Mouse (Mus musculus) intestine, embryonic 14.5 days (tissue): Measurements from ENCODE around the gene Rab11a. TPM values are rescaled to one million over a fixed set of nuclear protein-coding genes. Genes with fewer than 3 reads are reported as not detected.

Experiments used
- ATAC-seq: fragments of 200-750 bp; cut with Nextera tagmentation; replicated peaks from 2 replicates; pipeline ENCODE4 v1.8.0; 2017; ENCODE audit warnings: low read depth, moderate number of reproducible peaks, moderate TSS enrichment, moderate library complexity; ENCODE audit not compliant: low FRiP score, low TSS enrichment
- DNase-seq: peaks from one replicate; pipeline ENCODE4 v3.0.0-alpha.2; 2018; ENCODE audit warnings: low spot score
- H3K27ac ChIP-seq: fragments of 300-500 bp; sonication (generic); 2 replicates; pipeline ENCODE4 v1.5.1; 2014; ENCODE audit warnings: low read depth, mild to moderate bottlenecking, control low read depth
- H3K27me3 ChIP-seq: fragments of 300-500 bp; sonication (generic); replicated peaks from 2 replicates; pipeline ENCODE4 v1.6.1; 2014; ENCODE audit warnings: low read length, control low read depth; ENCODE audit not compliant: control insufficient read depth, insufficient read depth
- H3K36me3 ChIP-seq: fragments of 300-500 bp; sonication (generic); 2 replicates; pipeline ENCODE4 v1.6.1; 2014; ENCODE audit warnings: low read length, control low read depth; ENCODE audit not compliant: control insufficient read depth, insufficient read depth
- H3K4me1 ChIP-seq: fragments of 300-500 bp; sonication (generic); replicated peaks from 2 replicates; pipeline ENCODE4 v1.6.1; 2014; ENCODE audit warnings: low read length, control low read depth, mixed read lengths; ENCODE audit not compliant: control insufficient read depth, insufficient read depth
- H3K4me2 ChIP-seq: fragments of 300-500 bp; sonication (generic); 2 replicates; pipeline ENCODE4 v1.6.1; 2014; ENCODE audit warnings: low read length
- H3K4me3 ChIP-seq: fragments of 300-500 bp; sonication (generic); 2 replicates; pipeline ENCODE4 v1.5.1; 2014; ENCODE audit warnings: low read depth, low read length, control low read depth, mixed read lengths
- H3K9ac ChIP-seq: fragments of 300-500 bp; sonication (generic); 2 replicates; pipeline ENCODE4 v1.6.1; 2014; ENCODE audit warnings: mild to moderate bottlenecking, low read length
- H3K9me3 ChIP-seq: fragments of 300-500 bp; sonication (generic); 2 replicates; pipeline ENCODE4 v1.6.1; 2016; ENCODE audit warnings: low read length, control low read depth; ENCODE audit not compliant: control insufficient read depth
- WGBS: fragments of 180-500 bp; shearing (Covaris S2); extraction: QIAGEN DNeasy Blood & Tissue Kit; methylation state at CpG from one replicate; pipeline ENCODE4 v1.1.7; 2014; 5-methylcytosine and 5-hydroxymethylcytosine counted together
- polyA plus RNA-seq: library from polyadenylated mRNA; unstranded; fragments of >200 nt; fragmentation: Nextera tagmentation; extraction: Ambion mirVana; gene quantifications from 2 replicates; pipeline ENCODE4 v1.2.1, GENCODE M21; 2014

Gene Rab11a
- polyA plus RNA-seq, 1 experiment from 2014 or later: 391 TPM

DNA sequence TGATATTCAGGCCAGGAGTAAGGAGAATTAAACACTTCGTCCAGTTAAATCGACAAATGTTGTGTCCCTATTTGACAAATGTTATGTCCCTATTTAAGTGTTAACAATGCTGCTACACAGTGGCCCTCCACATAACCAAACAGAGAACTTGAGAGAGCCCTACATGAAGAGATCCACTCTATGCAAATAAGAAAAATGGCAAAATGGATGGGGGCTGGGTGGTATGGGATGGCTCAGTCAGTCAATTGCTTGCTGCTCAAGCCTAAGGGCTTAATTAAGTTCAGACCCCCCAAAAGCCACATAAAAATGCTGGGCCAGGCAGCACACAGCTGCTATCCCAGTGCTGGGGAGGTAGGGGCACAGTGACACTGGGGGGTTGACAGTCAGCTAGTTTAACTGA is 37.3 kb upstream of the Rab11a start:
- no peaks in the 10 kb centered on the region for H3K27me3 ChIP-seq
- no peak for ATAC-seq
- H3K9ac ChIP-seq: no peak overlapping the region
- no peak overlapping the region for H3K4me3 ChIP-seq
- H3K4me2 ChIP-seq: no peak overlapping the region
- H3K27ac ChIP-seq: peak overlapping the region; percentile 34; the same call in 1 of the 2 replicates
- WGBS: 65% methylated on average over 2 of the region's 2 CpGs
- no peaks in the 10 kb centered on the region for H3K36me3 ChIP-seq
- no peak for DNase-seq
- H3K4me1 ChIP-seq: no peaks in the 10 kb centered on the region; the same call in 1 of the 2 replicates
- H3K9me3 ChIP-seq: no peaks in the 10 kb centered on the region

GRCm38 (mm10) chr9:64774411-64774811 is 36.9 kb upstream of the Rab11a start:
- H3K27me3 ChIP-seq: no peaks in the 10 kb centered on the region
- no peak overlapping the region for H3K4me3 ChIP-seq
- no peaks in the 10 kb centered on the region; the same call in 1 of the 2 replicates for H3K4me1 ChIP-seq
- H3K9ac ChIP-seq: no peak overlapping the region
- no peaks in the 10 kb centered on the region for H3K9me3 ChIP-seq
- DNase-seq: no peak
- ATAC-seq: no peak
- no peak overlapping the region for H3K4me2 ChIP-seq
- H3K36me3 ChIP-seq: no peaks in the 10 kb centered on the region
- peak overlapping the region; percentile 34 for H3K27ac ChIP-seq
- WGBS: 25% methylated on average over 5 of the region's 5 CpGs

DNA sequence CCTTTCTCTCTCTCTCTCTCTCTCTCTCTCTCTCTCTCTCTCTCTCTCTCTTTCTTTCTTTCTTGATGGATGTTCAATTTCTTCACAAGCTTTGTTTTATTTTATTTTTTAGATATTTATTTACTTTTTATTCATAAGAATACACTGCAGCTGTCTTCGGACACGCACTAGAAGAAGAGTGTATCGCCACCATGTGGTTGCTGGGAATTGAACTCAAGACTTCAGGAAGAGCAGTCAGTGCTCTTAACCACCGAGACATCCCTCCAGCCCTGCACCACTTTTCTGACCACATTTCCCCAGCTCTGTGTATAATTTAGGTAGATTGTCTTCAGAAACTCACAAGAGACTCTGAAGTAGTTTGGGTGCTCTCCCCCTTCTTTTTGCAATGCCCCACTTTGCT is 36.4 kb upstream of the Rab11a start:
- Histone ChIP-seq H3K9ac (no peak overlapping the region), H3K36me3 (no peaks in the 10 kb centered on the region), H3K9me3 (no peaks in the 10 kb centered on the region), H3K4me3 (no peak overlapping the region), H3K4me2 (no peak overlapping the region), H3K27ac (no peak overlapping the region), H3K4me1 (no peaks in the 10 kb centered on the region; the same call in 1 of the 2 replicates), H3K27me3 (no peaks in the 10 kb centered on the region)
- ATAC-seq (no peak), DNase-seq (no peak)
- 53% methylated on average over 4 of the region's 4 CpGs for WGBS

DNA sequence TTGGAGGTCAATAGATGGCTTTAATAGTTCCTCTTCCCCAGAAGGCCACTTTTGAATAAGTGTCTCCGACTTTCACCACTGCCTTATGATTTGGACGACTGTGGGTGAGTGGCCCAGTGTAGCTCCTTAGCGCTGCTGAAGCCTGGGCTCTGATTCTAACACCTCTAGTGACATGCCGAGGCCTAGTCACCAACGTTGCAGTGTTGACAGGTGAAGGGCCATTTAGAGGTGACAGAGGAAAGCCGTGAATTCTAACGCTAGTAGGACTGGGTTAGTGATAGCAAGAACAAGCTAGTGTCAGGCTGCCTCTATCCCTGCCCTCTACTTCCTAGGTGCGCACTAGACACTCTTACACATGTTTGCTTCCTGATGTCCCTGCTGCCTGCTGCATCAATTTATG is 35.7 kb upstream of the Rab11a start:
- ATAC-seq (no peak), DNase-seq (no peak)
- WGBS: 67% methylated on average over 8 of the region's 8 CpGs
- no peak overlapping the region for H3K27ac ChIP-seq
- no peaks in the 10 kb centered on the region for H3K27me3 ChIP-seq
- H3K36me3 ChIP-seq: no peaks in the 10 kb centered on the region
- no peak overlapping the region for H3K4me3 ChIP-seq
- no peak overlapping the region for H3K4me2 ChIP-seq
- H3K4me1 ChIP-seq: no peaks in the 10 kb centered on the region; the same call in 1 of the 2 replicates
- H3K9me3 ChIP-seq: no peaks in the 10 kb centered on the region
- H3K9ac ChIP-seq: no peak overlapping the region

- WGBS: 54% methylated on average over 5 of the region's 5 CpGs
Observed at GRCm38 (mm10) chr9:64771236-64771635, 33.7 kb upstream of the Rab11a start.

GRCm38 (mm10) chr9:64770411-64770849 is 32.9 kb upstream of the Rab11a start:
- H3K9ac ChIP-seq: no peak overlapping the region
- no peaks in the 10 kb centered on the region for H3K36me3 ChIP-seq
- no peaks in the 10 kb centered on the region for H3K9me3 ChIP-seq
- H3K27me3 ChIP-seq: no peaks in the 10 kb centered on the region
- DNase-seq (no peak), ATAC-seq (no peak)
- H3K4me2 ChIP-seq: no peak overlapping the region
- WGBS: 90% methylated on average over 5 of the region's 5 CpGs
- no peak overlapping the region for H3K27ac ChIP-seq
- H3K4me1 ChIP-seq: no peaks in the 10 kb centered on the region; the same call in 1 of the 2 replicates
- H3K4me3 ChIP-seq: no peak overlapping the region

More at GRCm38 (mm10) chr9:64771236-64771635, 33.7 kb upstream of the Rab11a start:
- Histone ChIP-seq H3K4me2 (no peak overlapping the region), H3K4me3 (no peak overlapping the region), H3K9ac (no peak overlapping the region), H3K36me3 (no peaks in the 10 kb centered on the region), H3K27ac (no peak overlapping the region), H3K4me1 (no peaks in the 10 kb centered on the region; the same call in 1 of the 2 replicates), H3K9me3 (no peaks in the 10 kb centered on the region), H3K27me3 (no peaks in the 10 kb centered on the region)
- no peak for DNase-seq
- no peak for ATAC-seq

DNA sequence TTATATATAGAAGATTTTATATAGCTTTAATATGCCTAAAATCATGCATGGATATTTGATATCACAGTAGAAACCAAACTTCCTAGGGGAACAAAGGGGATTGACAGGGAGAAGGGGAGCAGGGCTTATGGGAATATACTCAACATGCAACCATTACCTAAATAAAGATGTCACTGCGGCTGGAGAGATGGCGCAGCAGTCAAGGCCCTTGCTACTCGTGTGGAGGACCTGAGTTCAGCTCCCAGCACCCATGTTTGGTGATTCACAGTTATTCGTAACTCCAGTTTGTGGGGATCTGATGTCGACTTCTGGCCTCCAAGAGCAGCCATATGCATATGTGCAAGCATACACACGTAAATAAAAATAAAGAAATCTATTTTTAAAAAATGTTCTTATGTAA is 32.4 kb upstream of the Rab11a start:
- Histone ChIP-seq H3K9me3 (no peaks in the 10 kb centered on the region), H3K4me1 (no peaks in the 10 kb centered on the region; the same call in 1 of the 2 replicates), H3K4me2 (no peak overlapping the region), H3K27ac (no peak overlapping the region), H3K4me3 (no peak overlapping the region), H3K36me3 (no peaks in the 10 kb centered on the region), H3K27me3 (no peaks in the 10 kb centered on the region), H3K9ac (no peak overlapping the region)
- WGBS: 91% methylated on average over 6 of the region's 6 CpGs
- no peak for ATAC-seq
- DNase-seq: no peak

GRCm38 (mm10) chr9:64769066-64769695 is 31.6 kb upstream of the Rab11a start:
- Histone ChIP-seq H3K4me3 (no peak overlapping the region), H3K27ac (no peak overlapping the region), H3K9ac (no peak overlapping the region), H3K36me3 (no peaks in the 10 kb centered on the region), H3K9me3 (no peaks in the 10 kb centered on the region), H3K27me3 (no peaks in the 10 kb centered on the region), H3K4me1 (no peaks in the 10 kb centered on the region), H3K4me2 (no peak overlapping the region)
- ATAC-seq (no peak), DNase-seq (peak; percentile 63)
- 50% methylated on average over 9 of the region's 9 CpGs for WGBS

- Histone ChIP-seq H3K4me1 (no peaks in the 10 kb centered on the region), H3K27me3 (no peaks in the 10 kb centered on the region), H3K27ac (no peak overlapping the region), H3K9me3 (no peaks in the 10 kb centered on the region), H3K4me3 (no peak overlapping the region), H3K4me2 (no peak overlapping the region), H3K9ac (no peak overlapping the region), H3K36me3 (no peaks in the 10 kb centered on the region)
- no peak for ATAC-seq
- WGBS: 26% methylated on average over 1 of the region's 1 CpGs
- no peak for DNase-seq
Observed at GRCm38 (mm10) chr9:64767796-64768195, 30.2 kb upstream of the Rab11a start.
